Mouse (Mus musculus): ENCODE results near the gene Pglyrp4. TPM values are rescaled to one million over a fixed set of nuclear protein-coding genes. Genes with fewer than 3 reads are reported as not detected.
"Not testable (repeated sequence)": the region's sequence is repeated elsewhere in the genome, so short reads cannot be mapped to it uniquely, and the experiment has no call there.

The Pglyrp4 gene
- not detected in 2 replicates for polyA plus RNA-seq (2015; fragmentation: Nextera tagmentation; extraction: Ambion mirVana)

DNA sequence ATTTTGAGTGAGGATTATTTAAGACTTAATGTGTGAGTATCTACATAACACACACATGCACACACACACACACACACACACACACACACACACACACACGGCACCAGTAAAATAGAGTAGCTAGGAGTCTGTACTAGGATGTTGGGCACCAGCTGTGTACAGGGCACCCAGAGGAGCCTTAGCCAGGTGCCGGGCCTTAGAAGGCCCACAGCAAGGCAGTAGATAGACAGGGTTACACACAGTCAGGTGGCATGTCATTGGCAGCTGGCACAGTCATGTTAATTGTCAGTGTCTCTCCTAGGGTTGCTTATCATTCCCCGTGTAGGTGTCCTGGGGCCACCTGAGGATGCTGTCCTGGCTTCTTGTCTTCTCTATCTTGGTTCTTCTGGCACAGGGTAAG is at the start of gene Pglyrp4:
Pglyrp4 (plus strand) TSS at position 301 of the 400 bp plus-strand sequence.
- 71% methylated on average over 3 of the region's 3 CpGs for WGBS
- H3K27me3 ChIP-seq (replicated peaks): no peaks in the 10 kb centered on the region
- no peaks in the 10 kb centered on the region for H3K9me3 ChIP-seq
- no peak for ATAC-seq (ENCODE audit: extremely low read depth, insufficient number of reproducible peaks, low FRiP score, low TSS enrichment)
- no peak within 1 kb of the TSS for H3K27ac ChIP-seq (replicated peaks)
- H3K4me2 ChIP-seq: no peak within 1 kb of the TSS
- no peaks in the 10 kb centered on the region for H3K36me3 ChIP-seq
- no peaks in the 10 kb centered on the region for H3K4me1 ChIP-seq
- H3K4me3 ChIP-seq: no peak within 1 kb of the TSS
- no peak within 1 kb of the TSS for H3K9ac ChIP-seq

GRCm38 (mm10) chr3:90678656-90679055 is 48.0 kb upstream of the Pglyrp4 start:
- 49% methylated on average over 3 of the region's 3 CpGs for WGBS
- no peaks in the 10 kb centered on the region for H3K36me3 ChIP-seq
- H3K4me1 ChIP-seq: no peaks in the 10 kb centered on the region
- no peak overlapping the region for H3K4me3 ChIP-seq
- H3K9ac ChIP-seq: no peak overlapping the region
- no peaks in the 10 kb centered on the region for H3K9me3 ChIP-seq
- H3K27me3 ChIP-seq (replicated peaks): no peaks in the 10 kb centered on the region; the same call in 1 of the 2 replicates
- no peak overlapping the region for H3K4me2 ChIP-seq
- ATAC-seq (ENCODE audit: extremely low read depth, insufficient number of reproducible peaks, low FRiP score, low TSS enrichment): no peak
- H3K27ac ChIP-seq (replicated peaks): no peak overlapping the region

DNA sequence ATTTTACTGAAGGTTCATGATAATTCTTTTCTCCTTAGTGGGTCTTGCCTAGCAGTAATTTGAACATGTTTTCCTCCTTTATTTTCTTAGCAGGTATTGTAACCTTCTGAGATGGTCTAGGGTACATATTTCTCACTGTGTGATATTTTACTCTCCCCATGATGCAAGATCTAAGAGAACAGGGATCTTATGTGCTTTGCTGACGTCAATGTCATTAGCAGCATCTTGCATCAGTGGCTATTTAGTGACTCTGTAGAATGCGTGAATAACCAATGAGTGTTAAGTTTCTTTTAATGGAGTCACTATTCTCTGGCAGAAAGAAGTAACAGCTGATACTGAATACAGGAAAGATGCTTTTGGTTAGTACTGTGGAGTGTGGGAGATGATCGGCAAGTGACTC is 42.8 kb upstream of the Pglyrp4 start:
- H3K4me2 ChIP-seq: no peak overlapping the region
- no peaks in the 10 kb centered on the region for H3K4me1 ChIP-seq
- H3K9me3 ChIP-seq: no peaks in the 10 kb centered on the region
- H3K27me3 ChIP-seq (replicated peaks): no peaks in the 10 kb centered on the region; the same call in 1 of the 2 replicates
- no peak overlapping the region for H3K27ac ChIP-seq (replicated peaks)
- no peaks in the 10 kb centered on the region for H3K36me3 ChIP-seq
- H3K4me3 ChIP-seq: no peak overlapping the region
- no peak for ATAC-seq (ENCODE audit: extremely low read depth, insufficient number of reproducible peaks, low FRiP score, low TSS enrichment)
- no peak overlapping the region for H3K9ac ChIP-seq
- WGBS: 80% methylated on average over 3 of the region's 3 CpGs

GRCm38 (mm10) chr3:90686835-90687234 is 39.9 kb upstream of the Pglyrp4 start:
- no peaks in the 10 kb centered on the region for H3K9me3 ChIP-seq
- WGBS: 61% methylated on average over 2 of the region's 2 CpGs
- H3K4me3 ChIP-seq: no peak overlapping the region
- no peak overlapping the region for H3K4me2 ChIP-seq
- no peak overlapping the region for H3K27ac ChIP-seq (replicated peaks)
- H3K4me1 ChIP-seq: no peaks in the 10 kb centered on the region
- H3K27me3 ChIP-seq (replicated peaks): no peaks in the 10 kb centered on the region; the same call in 1 of the 2 replicates
- H3K9ac ChIP-seq: no peak overlapping the region
- no peaks in the 10 kb centered on the region for H3K36me3 ChIP-seq
- ATAC-seq (ENCODE audit: extremely low read depth, insufficient number of reproducible peaks, low FRiP score, low TSS enrichment): no peak

DNA sequence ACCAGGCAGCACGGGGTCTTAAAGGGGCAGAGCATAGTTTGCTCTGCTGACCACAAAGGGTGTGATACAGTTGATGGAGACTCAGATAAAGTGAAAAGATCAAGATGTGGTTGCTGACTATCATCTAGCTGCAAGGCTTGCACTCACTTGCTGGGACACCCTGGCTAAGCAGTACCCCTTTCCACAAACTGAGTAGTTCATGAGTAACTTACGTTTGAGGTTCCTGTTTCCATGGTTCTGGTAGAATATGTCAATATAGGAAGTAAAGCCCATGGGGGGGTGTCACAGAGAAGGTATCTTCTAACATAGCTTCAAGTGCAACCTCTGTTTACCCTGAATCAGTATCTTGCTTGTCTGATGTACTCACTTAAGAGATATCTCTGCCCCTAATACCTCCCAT is 33.2 kb upstream of the Pglyrp4 start:
- H3K4me3 ChIP-seq: no peak overlapping the region
- H3K4me2 ChIP-seq: no peak overlapping the region
- ATAC-seq (ENCODE audit: extremely low read depth, insufficient number of reproducible peaks, low FRiP score, low TSS enrichment): no peak
- H3K9me3 ChIP-seq: no peaks in the 10 kb centered on the region
- H3K36me3 ChIP-seq: no peaks in the 10 kb centered on the region
- H3K27ac ChIP-seq (replicated peaks): no peak overlapping the region
- no peak overlapping the region for H3K9ac ChIP-seq
- H3K27me3 ChIP-seq (replicated peaks): no peaks in the 10 kb centered on the region
- H3K4me1 ChIP-seq: no peaks in the 10 kb centered on the region
- 66% methylated on average over 2 of the region's 2 CpGs for WGBS

- ATAC-seq (ENCODE audit: extremely low read depth, insufficient number of reproducible peaks, low FRiP score, low TSS enrichment): no peak
- Histone ChIP-seq H3K27me3 (replicated peaks) (no peaks in the 10 kb centered on the region), H3K9ac (no peak within 1 kb of the TSS), H3K9me3 (no peaks in the 10 kb centered on the region), H3K36me3 (no peaks in the 10 kb centered on the region), H3K4me2 (no peak within 1 kb of the TSS), H3K4me1 (no peaks in the 10 kb centered on the region), H3K4me3 (no peak within 1 kb of the TSS), H3K27ac (replicated peaks) (no peak within 1 kb of the TSS)
- 53% methylated on average over 3 of the region's 3 CpGs for WGBS
Observed at GRCm38 (mm10) chr3:90695613-90696012, 31.1 kb upstream of the Pglyrp4 start, which contains the start of gene S100a9. TSS of gene S100a9 (minus strand) at chr3:90695721.

DNA sequence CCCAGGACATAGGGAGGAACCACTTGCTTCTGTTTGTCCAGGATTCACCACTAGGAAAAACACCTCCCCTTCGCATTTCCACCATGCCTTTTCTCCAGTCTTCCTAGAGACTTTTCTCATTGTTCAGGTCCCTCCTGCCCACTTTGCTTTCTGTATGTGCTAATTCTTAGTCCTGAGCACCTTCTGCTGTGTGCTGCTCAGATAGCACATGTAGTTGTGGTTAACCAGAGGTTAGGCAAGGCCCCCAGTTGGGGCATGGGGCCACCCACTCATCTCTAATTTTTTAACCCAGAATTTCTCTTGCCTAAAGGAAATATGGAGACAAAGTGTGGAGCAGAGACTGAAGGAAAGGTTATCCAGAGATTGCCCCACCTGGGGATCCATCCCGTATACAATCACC is 24.5 kb upstream of the Pglyrp4 start:
- Histone ChIP-seq H3K9me3 (no peaks in the 10 kb centered on the region), H3K27me3 (replicated peaks) (no peaks in the 10 kb centered on the region; the same call in 1 of the 2 replicates), H3K9ac (no peak overlapping the region), H3K4me2 (no peak overlapping the region), H3K27ac (replicated peaks) (no peak overlapping the region), H3K4me1 (no peaks in the 10 kb centered on the region), H3K4me3 (no peak overlapping the region), H3K36me3 (no peaks in the 10 kb centered on the region)
- 71% methylated on average over 2 of the region's 2 CpGs for WGBS
- no peak for ATAC-seq (ENCODE audit: extremely low read depth, insufficient number of reproducible peaks, low FRiP score, low TSS enrichment)

DNA sequence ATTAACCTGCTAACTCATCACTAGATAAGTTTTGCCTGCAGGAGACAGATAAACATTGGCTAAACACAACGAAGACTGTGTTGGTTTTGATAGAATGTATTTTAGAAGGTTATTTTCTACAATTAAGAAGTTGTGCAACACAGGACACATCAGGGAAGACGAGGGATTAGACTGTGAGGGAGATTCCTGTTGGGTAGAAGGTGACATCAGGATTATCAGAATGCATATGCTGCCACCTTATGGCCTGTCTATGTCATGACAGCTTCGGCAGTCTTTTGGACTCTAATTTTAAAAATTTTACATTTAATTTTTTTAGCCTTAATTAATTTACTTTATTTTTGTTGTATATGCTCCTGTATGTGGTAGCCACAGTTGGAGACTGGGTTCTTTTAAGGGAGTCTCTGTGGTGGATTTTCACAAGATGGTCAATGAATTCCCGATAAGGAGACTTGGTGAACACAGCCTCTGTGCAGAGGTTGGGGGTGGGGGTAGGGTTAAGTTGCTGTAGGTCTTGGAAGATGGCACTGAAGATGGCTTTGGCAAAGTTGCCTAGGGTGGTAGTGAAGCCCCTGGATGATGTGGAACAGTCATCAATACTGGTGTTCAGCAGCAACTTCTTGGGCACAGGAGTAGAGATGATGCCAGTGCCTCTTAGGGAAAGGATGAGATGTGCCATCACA is 18.0 kb upstream of the Pglyrp4 start:
- no peak overlapping the region for H3K9ac ChIP-seq
- H3K36me3 ChIP-seq: no peaks in the 10 kb centered on the region
- no peak for ATAC-seq (ENCODE audit: extremely low read depth, insufficient number of reproducible peaks, low FRiP score, low TSS enrichment)
- H3K4me1 ChIP-seq: no peaks in the 10 kb centered on the region
- H3K4me3 ChIP-seq: no peak overlapping the region
- no peak overlapping the region for H3K27ac ChIP-seq (replicated peaks)
- no peaks in the 10 kb centered on the region for H3K9me3 ChIP-seq
- WGBS: 19% methylated on average over 4 of the region's 4 CpGs
- no peak overlapping the region for H3K4me2 ChIP-seq
- no peaks in the 10 kb centered on the region; the same call in 1 of the 2 replicates for H3K27me3 ChIP-seq (replicated peaks)

- Histone ChIP-seq H3K9ac (no peak overlapping the region), H3K36me3 (no peaks in the 10 kb centered on the region), H3K4me3 (no peak overlapping the region), H3K27me3 (replicated peaks) (no peaks in the 10 kb centered on the region), H3K27ac (replicated peaks) (no peak overlapping the region), H3K4me2 (no peak overlapping the region), H3K9me3 (no peaks in the 10 kb centered on the region), H3K4me1 (no peaks in the 10 kb centered on the region)
- 45% methylated on average over 12 of the region's 12 CpGs for WGBS
- ATAC-seq (ENCODE audit: extremely low read depth, insufficient number of reproducible peaks, low FRiP score, low TSS enrichment): no peak; the same call in 1 of the 2 replicates
Observed at GRCm38 (mm10) chr3:90709591-90710460, 16.9 kb upstream of the Pglyrp4 start.

- H3K4me3 ChIP-seq: no peak overlapping the region
- H3K9me3 ChIP-seq: no peaks in the 10 kb centered on the region
- ATAC-seq (ENCODE audit: extremely low read depth, insufficient number of reproducible peaks, low FRiP score, low TSS enrichment): no peak
- no peaks in the 10 kb centered on the region for H3K4me1 ChIP-seq
- no peak overlapping the region for H3K4me2 ChIP-seq
- H3K27ac ChIP-seq (replicated peaks): no peak overlapping the region
- H3K36me3 ChIP-seq: no peaks in the 10 kb centered on the region
- 84% methylated on average over 1 of the region's 1 CpGs for WGBS
- no peaks in the 10 kb centered on the region for H3K27me3 ChIP-seq (replicated peaks)
- H3K9ac ChIP-seq: no peak overlapping the region
Observed at GRCm38 (mm10) chr3:90749658-90750057, 23.0 kb downstream of the Pglyrp4 start.

GRCm38 (mm10) chr3:90777776-90778175 is 51.1 kb downstream of the Pglyrp4 start, which contains the start of gene Gm5849:
TSS of gene Gm5849 (minus strand) at chr3:90777876.
- WGBS: 86% methylated on average over 1 of the region's 1 CpGs
- not testable (repeated sequence) for ATAC-seq (ENCODE audit: extremely low read depth, insufficient number of reproducible peaks, low FRiP score, low TSS enrichment)

More at GRCm38 (mm10) chr3:90777776-90778175, 51.1 kb downstream of the Pglyrp4 start, which contains the start of gene Gm5849:
- H3K9ac ChIP-seq; H3K4me1 ChIP-seq; H3K4me3 ChIP-seq; H3K9me3 ChIP-seq; H3K27ac ChIP-seq (replicated peaks); H3K36me3 ChIP-seq; H3K4me2 ChIP-seq; H3K27me3 ChIP-seq (replicated peaks): not testable (repeated sequence)

Measured in heart, embryonic 13.5 days (tissue).